ENCODE assay signal across 8 mouse cellular contexts in genomic region chr5:129886911-129887636, GRCm38 (mm10). TPM values are rescaled to one million over a fixed set of nuclear protein-coding genes. Genes with fewer than 3 reads are reported as not detected.
DNase-seq lines count a peak whose midpoint lies in the region; ATAC-seq lines count a peak whose summit lies in the region.

Gene Chchd2, minus strand, starts transcription at chr5:129887470.

- ATAC-seq in hematopoietic stem cell, adult 5-6 weeks (replicated peaks in 1 of 2; ENCODE audit: insufficient read depth in 1 of 2, low FRiP score in 2 of 2, low TSS enrichment in 1 of 2, low read depth in 1 of 2, poor library complexity in 2 of 2, severe bottlenecking in 2 of 2): peak; percentile 98 to 100
- ATAC-seq in lung, embryonic 16.5 days (ENCODE audit: low read depth): peak; percentile 100

- H3K9ac ChIP-seq in lung, embryonic 16.5 days (ENCODE audit: low read length): peak within 1 kb of the TSS; percentile 85

- no peaks in the 10 kb centered on the region for H3K9me3 ChIP-seq in lung, embryonic 16.5 days (ENCODE audit: control insufficient read depth, low read length)

- H3K4me3 ChIP-seq in lung, embryonic 16.5 days (ENCODE audit: low read length): peak within 1 kb of the TSS; percentile 74

- peak; percentile 97 for DNase-seq in MEL-GATA-1-ER (ENCODE audit: extremely low read depth, low read depth)
- peak; percentile 94 for DNase-seq in cerebellum, adult 8-10 months
- DNase-seq in forelimb bud, embryonic 11.5 days (ENCODE audit: low read depth, low spot score): peak; percentile 98
- peak; percentile 98 for DNase-seq in layer of hippocampus, adult 9-10 months (ENCODE audit: low spot score)
- DNase-seq in ovary, postnatal 10 days (ENCODE audit: low spot score): peak; percentile 85
- peak; percentile 82 to 84 for DNase-seq in thymus, postnatal 10 days (ENCODE audit: low spot score in 2 of 2)

- H3K27me3 ChIP-seq in lung, embryonic 16.5 days (ENCODE audit: control insufficient read depth, insufficient read depth, low read depth, low read length): no peaks in the 10 kb centered on the region

- peak within 1 kb of the TSS; percentile 94 for H3K27ac ChIP-seq in lung, embryonic 16.5 days (ENCODE audit: low read length)

- H3K4me1 ChIP-seq in lung, embryonic 16.5 days (replicated peaks; ENCODE audit: control insufficient read depth, insufficient read depth, low read length): peaks cover 6% of the 10 kb centered on the region; the same call in 1 of the 2 replicates

- H3K4me2 ChIP-seq in lung, embryonic 16.5 days (ENCODE audit: low read depth, low read length): peak within 1 kb of the TSS; percentile 92

- under 1% methylated on average over 46 of the region's 46 CpGs for WGBS in lung, embryonic 16.5 days

- peaks cover 10% of the 10 kb centered on the region for H3K36me3 ChIP-seq in lung, embryonic 16.5 days (ENCODE audit: control insufficient read depth, insufficient read depth, low read length)

RNA-seq across cellular contexts. Expression of gene Chchd2, which starts in this region (rescaled TPM):
- total RNA-seq in hematopoietic stem cell, adult 5-6 weeks (2017): 122 and 190 TPM in 2 replicates
- polyA plus RNA-seq in lung, embryonic 16.5 days (2015; fragmentation: Nextera tagmentation; extraction: Ambion mirVana): 815 and 838 TPM in 2 replicates

Comparison
In these comparisons a context has a peak if more than half of its experiments do, and no peak if none do; other contexts are left out.
1. Peak in every context shown above with its lines: DNase-seq, ATAC-seq, H3K4me3 ChIP-seq and H3K27ac ChIP-seq.